Mouse (Mus musculus) bone marrow macrophage, adult 2 months (primary cell): ENCODE data around the gene Adam21. TPM values are rescaled to one million over a fixed set of nuclear protein-coding genes. Genes with fewer than 3 reads are reported as not detected.
"Not testable (repeated sequence)": the region's sequence is repeated elsewhere in the genome, so short reads cannot be mapped to it uniquely, and the experiment has no call there.

Source experiments
- H3K27ac ChIP-seq: 2 replicates; pipeline ENCODE4 v1.5.1; 2012; ENCODE audit warnings: low read depth, low read length; ENCODE audit not compliant: insufficient read depth
- H3K4me1 ChIP-seq: 2 replicates; pipeline ENCODE4 v1.6.1; 2012; ENCODE audit warnings: low read length; ENCODE audit not compliant: control insufficient read depth, insufficient read depth
- H3K4me3 ChIP-seq: 2 replicates; pipeline ENCODE4 v1.5.1; 2012; ENCODE audit warnings: mild to moderate bottlenecking, low read length, moderate library complexity; ENCODE audit not compliant: insufficient read depth
- CTCF ChIP-seq: IDR thresholded peaks from 2 replicates; pipeline ENCODE4 v1.5.1; 2012; ENCODE audit warnings: low read depth, mild to moderate bottlenecking, low read length, moderate library complexity
- POLR2A ChIP-seq: IDR thresholded peaks from 2 replicates; pipeline ENCODE4 v1.6.1; 2012; ENCODE audit warnings: mild to moderate bottlenecking, low read depth, low read length, borderline replicate concordance
- polyA plus RNA-seq: library from polyadenylated mRNA; stranded (reverse); fragments of >200 nt; gene quantifications from 2 replicates; pipeline ENCODE4 v1.2.4, GENCODE M21; 2012; ENCODE audit not compliant: missing spikeins, insufficient read depth, insufficient read length

Gene Adam21
- polyA plus RNA-seq, 1 experiment, result not detected

DNA sequence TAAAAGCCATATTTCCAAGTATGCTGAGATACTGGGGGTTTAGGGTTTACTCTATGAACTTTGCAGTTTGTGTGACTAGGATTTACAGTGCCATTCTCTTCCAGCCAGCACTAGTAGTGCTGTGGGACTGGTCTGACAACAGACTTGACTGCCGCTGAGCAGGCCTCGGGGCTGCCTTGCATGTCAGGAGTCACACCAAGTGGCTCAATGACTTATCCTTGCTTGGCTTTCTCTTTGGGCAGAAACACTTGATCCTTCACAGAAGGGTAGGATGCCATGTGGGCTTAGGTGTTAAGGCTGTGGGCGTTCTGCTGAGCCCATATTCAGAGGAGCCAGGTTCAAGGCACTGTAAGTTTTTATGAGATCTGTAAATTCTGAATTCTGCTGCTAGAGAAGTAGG lies 19.0 kb downstream of the Adam21 start:
- Histone ChIP-seq H3K4me3 (no peak overlapping the region), H3K4me1 (peaks cover 5% of the 10 kb centered on the region), H3K27ac (no peak overlapping the region)
- TF ChIP-seq POLR2A (no peak), CTCF (no peak)

DNA sequence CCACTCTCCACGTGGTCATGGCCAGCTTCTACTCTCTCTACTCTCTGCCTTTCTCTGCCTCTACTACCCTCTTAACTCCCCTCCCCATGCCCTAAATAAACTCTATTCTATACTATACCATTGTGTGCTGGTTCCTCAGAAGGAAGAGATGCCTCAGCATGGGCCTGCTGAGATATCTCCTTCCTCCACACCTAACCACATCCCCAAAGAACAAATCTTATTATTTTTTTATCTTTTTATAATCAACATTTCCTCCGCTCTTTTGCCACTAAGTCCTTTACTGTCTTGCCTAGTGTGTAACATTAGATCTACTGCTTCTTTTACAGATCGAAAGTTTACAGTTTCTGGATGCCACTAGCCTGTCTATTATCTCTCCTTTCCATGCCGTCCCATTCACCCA lies 21.1 kb downstream of the Adam21 start:
- no peak overlapping the region for H3K27ac ChIP-seq
- H3K4me3 ChIP-seq, result no peak overlapping the region
- peaks cover 7% of the 10 kb centered on the region for H3K4me1 ChIP-seq
- TF ChIP-seq POLR2A, result no peak
- no peak for TF ChIP-seq CTCF

DNA sequence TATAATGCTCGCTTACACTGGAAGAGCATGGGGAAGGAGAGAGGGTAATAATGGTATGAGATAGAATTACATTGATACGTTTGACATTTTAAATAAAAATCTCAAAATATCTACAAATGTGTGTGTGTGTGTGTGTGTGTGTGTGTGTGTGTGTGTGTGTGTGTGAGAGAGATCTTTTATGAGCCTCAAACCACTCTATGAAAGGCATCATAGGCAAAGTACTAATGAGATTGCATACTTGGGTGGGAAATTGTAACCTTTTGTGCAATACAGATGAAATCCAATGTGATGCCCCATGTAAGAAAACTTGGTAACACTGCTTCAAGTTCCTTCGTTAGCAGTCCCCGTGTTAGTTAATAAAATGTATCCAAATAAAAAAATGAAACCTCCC lies 35.2 kb downstream of the Adam21 start:
- Histone ChIP-seq H3K4me3 (peak overlapping the region; percentile 90), H3K27ac (no peak overlapping the region)

DNA sequence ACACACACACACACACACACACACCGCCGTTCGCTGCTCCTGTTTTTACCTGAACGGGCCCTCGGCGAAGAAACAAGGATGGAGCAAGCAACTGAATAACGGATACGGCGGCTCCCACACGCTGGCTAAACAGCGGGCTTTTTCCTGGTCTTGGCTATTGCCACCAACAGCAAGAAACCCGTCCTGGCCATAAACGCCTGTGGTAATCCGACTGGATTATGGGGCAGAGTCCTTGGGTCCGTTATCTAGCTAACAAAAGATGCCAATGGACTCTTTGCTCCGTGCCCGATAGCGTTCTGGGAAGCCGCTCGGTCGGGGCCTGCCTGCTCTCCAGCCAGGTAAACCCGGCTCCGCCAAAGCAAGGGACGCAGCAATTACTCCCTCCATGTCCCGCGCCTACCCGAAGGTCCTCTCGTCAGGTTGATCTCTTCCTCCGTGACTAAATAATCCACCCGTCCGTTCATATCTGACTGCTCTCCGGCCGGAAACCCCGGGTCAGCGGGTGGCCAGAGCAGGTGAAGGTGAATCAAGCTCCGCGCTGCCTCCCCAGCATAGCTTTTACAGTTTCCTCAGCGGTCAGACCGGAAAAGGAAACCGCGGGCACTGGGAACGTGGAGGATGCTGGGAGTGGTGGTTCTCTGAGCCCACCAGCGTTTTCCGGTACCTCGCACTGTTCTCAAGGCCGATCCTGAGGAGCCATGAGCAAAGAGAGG lies 35.8 kb downstream of the Adam21 start, which contains the start of the genes Gm20498 and Synj2bp:
TSS of gene Gm20498 (minus strand) at position 590 of the 713 bp plus-strand sequence.
TSS of gene Synj2bp (minus strand) at position 596 of the 713 bp plus-strand sequence.
- peaks cover 6% of the 10 kb centered on the region for H3K4me1 ChIP-seq
- TF ChIP-seq CTCF (no peak), POLR2A (no peak)
- no peak within 1 kb of the TSS for H3K27ac ChIP-seq
- peak within 1 kb of the TSS; percentile 90 for H3K4me3 ChIP-seq

More for the DNA sequence above, 35.2 kb downstream of the Adam21 start:
- TF ChIP-seq POLR2A (no peak), CTCF (no peak)
- peaks cover 6% of the 10 kb centered on the region for H3K4me1 ChIP-seq

GRCm38 (mm10) chr12:81530587-81530986 lies 37.7 kb downstream of the Adam21 start:
- H3K27ac ChIP-seq, H3K4me1 ChIP-seq, H3K4me3 ChIP-seq: not testable (repeated sequence)

Other genes with a start within 250 kb of the Adam21 start
- gene Slc8a3, start 235.3 kb downstream of the Adam21 start, polyA plus RNA-seq, result not detected in 2 replicates
- 0.88 and 1.2 TPM in 2 replicates for gene Gm4787, start 189.0 kb downstream of the Adam21 start, polyA plus RNA-seq
- 1.2 and 1.3 TPM in 2 replicates for gene Adam4, start 146.5 kb downstream of the Adam21 start, polyA plus RNA-seq
- 70.4 and 71.3 TPM in 2 replicates for gene Cox16, start 83.3 kb downstream of the Adam21 start, polyA plus RNA-seq
- 9.2 and 14.1 TPM in 2 replicates for gene Gm20498, start 35.6 kb downstream of the Adam21 start, polyA plus RNA-seq
- 34.1 and 39.7 TPM in 2 replicates for gene Synj2bp, start 35.6 kb downstream of the Adam21 start, polyA plus RNA-seq
- 37.8 and 43.5 TPM in 2 replicates for gene Med6, start 26.5 kb upstream of the Adam21 start, polyA plus RNA-seq
- gene Ttc9, start 62.8 kb upstream of the Adam21 start, polyA plus RNA-seq, result not detected in 2 replicates
- 7.5 and 9.2 TPM in 2 replicates for gene Map3k9, start 212.7 kb upstream of the Adam21 start, polyA plus RNA-seq